Mouse (Mus musculus): ENCODE measurements around the gene Il2rb. TPM values are rescaled to one million over a fixed set of nuclear protein-coding genes. Genes with fewer than 3 reads are reported as not detected.

Il2rb gene
- polyA plus RNA-seq, 1 experiment from 2014 or later: 0.11 TPM

GRCm38 (mm10) chr15:78450419-78450768 lies 44.7 kb downstream of the Il2rb start:
- H3K36me3 ChIP-seq (ENCODE audit: control insufficient read depth, insufficient read depth, low read length): no peaks in the 10 kb centered on the region
- WGBS: 89% methylated on average over 6 of the region's 6 CpGs
- H3K4me1 ChIP-seq (ENCODE audit: control insufficient read depth, insufficient read depth, low read length): peaks cover 9% of the 10 kb centered on the region; the same call in 1 of the 2 replicates
- no peak for ATAC-seq (ENCODE audit: low FRiP score, low TSS enrichment)
- H3K9me3 ChIP-seq (ENCODE audit: control insufficient read depth, low read length): no peaks in the 10 kb centered on the region
- H3K27ac ChIP-seq (replicated peaks; ENCODE audit: low read depth, low read length): no peak overlapping the region
- no peak overlapping the region for H3K9ac ChIP-seq (replicated peaks; ENCODE audit: low read length)
- H3K4me3 ChIP-seq (replicated peaks; ENCODE audit: low read depth, low read length): no peak overlapping the region
- no peak overlapping the region for H3K4me2 ChIP-seq (ENCODE audit: low read length)
- no peaks in the 10 kb centered on the region for H3K27me3 ChIP-seq (ENCODE audit: control insufficient read depth, insufficient read depth, low read length)
- no peak for DNase-seq

GRCm38 (mm10) chr15:78449694-78450418 lies 45.2 kb downstream of the Il2rb start:
- H3K36me3 ChIP-seq (ENCODE audit: control insufficient read depth, insufficient read depth, low read length): no peaks in the 10 kb centered on the region
- no peak overlapping the region for H3K27ac ChIP-seq (replicated peaks; ENCODE audit: low read depth, low read length)
- H3K4me2 ChIP-seq (ENCODE audit: low read length): no peak overlapping the region
- DNase-seq (peak; percentile 64), ATAC-seq (ENCODE audit: low FRiP score, low TSS enrichment) (no peak)
- no peaks in the 10 kb centered on the region for H3K9me3 ChIP-seq (ENCODE audit: control insufficient read depth, low read length)
- 41% methylated on average over 7 of the region's 7 CpGs for WGBS
- peaks cover 9% of the 10 kb centered on the region; the same call in 1 of the 2 replicates for H3K4me1 ChIP-seq (ENCODE audit: control insufficient read depth, insufficient read depth, low read length)
- H3K4me3 ChIP-seq (replicated peaks; ENCODE audit: low read depth, low read length): no peak overlapping the region
- no peak overlapping the region for H3K9ac ChIP-seq (replicated peaks; ENCODE audit: low read length)
- no peaks in the 10 kb centered on the region for H3K27me3 ChIP-seq (ENCODE audit: control insufficient read depth, insufficient read depth, low read length)

- H3K27ac ChIP-seq (replicated peaks; ENCODE audit: low read depth, low read length): no peak overlapping the region
- WGBS: 74% methylated on average over 6 of the region's 6 CpGs
These were observed 45.9 kb downstream of the Il2rb start for GRCm38 (mm10) chr15:78449131-78449530.

GRCm38 (mm10) chr15:78447746-78448535 lies 47.1 kb downstream of the Il2rb start:
- H3K9me3 ChIP-seq (ENCODE audit: control insufficient read depth, low read length): no peaks in the 10 kb centered on the region
- 1% methylated on average over 22 of the region's 22 CpGs for WGBS
- peak overlapping the region; percentile 36; the same call in 1 of the 2 replicates for H3K9ac ChIP-seq (replicated peaks; ENCODE audit: low read length)
- H3K27ac ChIP-seq (replicated peaks; ENCODE audit: low read depth, low read length): 0 out of 2 replicates have a peak overlapping the region, but pooled peaks have one; percentile 15
- no peaks in the 10 kb centered on the region for H3K27me3 ChIP-seq (ENCODE audit: control insufficient read depth, insufficient read depth, low read length)
- DNase-seq: peak; percentile 96
- ATAC-seq (ENCODE audit: low FRiP score, low TSS enrichment): peak; percentile 41; the same call in 1 of the 2 replicates
- peak overlapping the region; percentile 20 for H3K4me3 ChIP-seq (replicated peaks; ENCODE audit: low read depth, low read length)
- H3K36me3 ChIP-seq (ENCODE audit: control insufficient read depth, insufficient read depth, low read length): no peaks in the 10 kb centered on the region
- H3K4me2 ChIP-seq (ENCODE audit: low read length): peak overlapping the region; percentile 61
- peaks cover 9% of the 10 kb centered on the region; the same call in 1 of the 2 replicates for H3K4me1 ChIP-seq (ENCODE audit: control insufficient read depth, insufficient read depth, low read length)

More at GRCm38 (mm10) chr15:78449131-78449530, 45.9 kb downstream of the Il2rb start:
- Histone ChIP-seq H3K4me3 (replicated peaks; ENCODE audit: low read depth, low read length) (no peak overlapping the region), H3K9ac (replicated peaks; ENCODE audit: low read length) (no peak overlapping the region), H3K4me2 (ENCODE audit: low read length) (no peak overlapping the region), H3K9me3 (ENCODE audit: control insufficient read depth, low read length) (no peaks in the 10 kb centered on the region), H3K27me3 (ENCODE audit: control insufficient read depth, insufficient read depth, low read length) (no peaks in the 10 kb centered on the region), H3K36me3 (ENCODE audit: control insufficient read depth, insufficient read depth, low read length) (no peaks in the 10 kb centered on the region), H3K4me1 (ENCODE audit: control insufficient read depth, insufficient read depth, low read length) (peaks cover 9% of the 10 kb centered on the region; the same call in 1 of the 2 replicates)
- DNase-seq (no peak), ATAC-seq (ENCODE audit: low FRiP score, low TSS enrichment) (no peak)

- Histone ChIP-seq H3K9ac (replicated peaks; ENCODE audit: low read length) (no peak overlapping the region), H3K4me1 (ENCODE audit: control insufficient read depth, insufficient read depth, low read length) (peaks cover 9% of the 10 kb centered on the region; the same call in 1 of the 2 replicates), H3K27ac (replicated peaks; ENCODE audit: low read depth, low read length) (no peak overlapping the region), H3K9me3 (ENCODE audit: control insufficient read depth, low read length) (no peaks in the 10 kb centered on the region), H3K27me3 (ENCODE audit: control insufficient read depth, insufficient read depth, low read length) (no peaks in the 10 kb centered on the region), H3K4me3 (replicated peaks; ENCODE audit: low read depth, low read length) (no peak overlapping the region), H3K36me3 (ENCODE audit: control insufficient read depth, insufficient read depth, low read length) (no peaks in the 10 kb centered on the region), H3K4me2 (ENCODE audit: low read length) (no peak overlapping the region)
- DNase-seq: no peak
- ATAC-seq (ENCODE audit: low FRiP score, low TSS enrichment): no peak
- WGBS: 24% methylated on average over 7 of the region's 7 CpGs
These were observed 48.0 kb downstream of the Il2rb start for GRCm38 (mm10) chr15:78447121-78447520.

GRCm38 (mm10) chr15:78443857-78444256 lies 51.2 kb downstream of the Il2rb start:
- H3K27ac ChIP-seq (replicated peaks; ENCODE audit: low read depth, low read length): no peak overlapping the region
- no peak overlapping the region for H3K4me2 ChIP-seq (ENCODE audit: low read length)
- no peaks in the 10 kb centered on the region for H3K9me3 ChIP-seq (ENCODE audit: control insufficient read depth, low read length)
- WGBS: 39% methylated on average over 6 of the region's 6 CpGs
- no peak overlapping the region for H3K9ac ChIP-seq (replicated peaks; ENCODE audit: low read length)
- 0 out of 2 replicates have a peak, but pooled peaks cover 3% of the 10 kb centered on the region for H3K4me1 ChIP-seq (ENCODE audit: control insufficient read depth, insufficient read depth, low read length)
- no peaks in the 10 kb centered on the region for H3K36me3 ChIP-seq (ENCODE audit: control insufficient read depth, insufficient read depth, low read length)
- H3K27me3 ChIP-seq (ENCODE audit: control insufficient read depth, insufficient read depth, low read length): no peaks in the 10 kb centered on the region
- H3K4me3 ChIP-seq (replicated peaks; ENCODE audit: low read depth, low read length): no peak overlapping the region
- ATAC-seq (ENCODE audit: low FRiP score, low TSS enrichment): no peak
- no peak for DNase-seq

- no peak overlapping the region for H3K27ac ChIP-seq (replicated peaks; ENCODE audit: low read depth, low read length)
- H3K27me3 ChIP-seq (ENCODE audit: control insufficient read depth, insufficient read depth, low read length): no peaks in the 10 kb centered on the region
- no peak for ATAC-seq (ENCODE audit: low FRiP score, low TSS enrichment)
- H3K4me2 ChIP-seq (ENCODE audit: low read length): no peak overlapping the region
- 91% methylated on average over 19 of the region's 19 CpGs for WGBS
- H3K9me3 ChIP-seq (ENCODE audit: control insufficient read depth, low read length): no peaks in the 10 kb centered on the region
- H3K9ac ChIP-seq (replicated peaks; ENCODE audit: low read length): no peak overlapping the region
- H3K4me1 ChIP-seq (ENCODE audit: control insufficient read depth, insufficient read depth, low read length): peaks cover under 1% of the 10 kb centered on the region; the same call in 1 of the 2 replicates
- no peaks in the 10 kb centered on the region for H3K36me3 ChIP-seq (ENCODE audit: control insufficient read depth, insufficient read depth, low read length)
- no peak for DNase-seq
- no peak overlapping the region for H3K4me3 ChIP-seq (replicated peaks; ENCODE audit: low read depth, low read length)
These were observed 52.8 kb downstream of the Il2rb start for GRCm38 (mm10) chr15:78442231-78442630.

DNA sequence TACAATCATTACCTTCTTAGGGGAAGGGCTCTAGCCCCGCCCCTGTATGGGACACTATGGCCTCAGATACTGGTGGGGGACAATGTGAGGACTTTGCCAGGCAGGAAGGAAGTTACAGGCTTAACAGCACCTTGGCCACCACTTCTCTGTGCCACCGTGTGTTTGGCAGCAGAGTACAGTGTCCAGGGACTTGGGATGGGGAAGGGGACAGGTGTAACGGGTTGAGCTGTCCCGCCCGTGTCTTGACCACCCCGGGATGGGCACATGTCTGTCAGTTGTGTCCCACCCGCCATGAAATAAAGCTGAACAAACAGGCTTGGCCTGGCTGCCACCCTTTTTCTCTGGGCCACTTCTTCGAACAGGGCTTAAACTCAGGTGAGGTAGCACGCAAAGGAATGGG lies 56.1 kb downstream of the Il2rb start:
- no peak overlapping the region for H3K9ac ChIP-seq (replicated peaks; ENCODE audit: low read length)
- peaks cover 12% of the 10 kb centered on the region for H3K4me1 ChIP-seq (ENCODE audit: control insufficient read depth, insufficient read depth, low read length)
- WGBS: 62% methylated on average over 9 of the region's 9 CpGs
- no peak overlapping the region for H3K4me2 ChIP-seq (ENCODE audit: low read length)
- H3K27me3 ChIP-seq (ENCODE audit: control insufficient read depth, insufficient read depth, low read length): no peaks in the 10 kb centered on the region
- no peak overlapping the region for H3K27ac ChIP-seq (replicated peaks; ENCODE audit: low read depth, low read length)
- no peaks in the 10 kb centered on the region for H3K9me3 ChIP-seq (ENCODE audit: control insufficient read depth, low read length)
- ATAC-seq (ENCODE audit: low FRiP score, low TSS enrichment) (no peak), DNase-seq (no peak)
- H3K36me3 ChIP-seq (ENCODE audit: control insufficient read depth, insufficient read depth, low read length): peaks cover 13% of the 10 kb centered on the region
- H3K4me3 ChIP-seq (replicated peaks; ENCODE audit: low read depth, low read length): no peak overlapping the region
